Mouse (Mus musculus) ES-Bruce4 (cell line): ENCODE measurements at regions not wholly inside any gene's neighbourhood (a gene's known extent, or its start where the extent isn't known, plus 50 kb on each side); places are given as distances from the start of the nearest gene placed in this dataset.

Experiments
- H3K27ac ChIP-seq: 2 replicates; pipeline ENCODE4 v1.5.1; 2012; ENCODE audit warnings: low read length, inconsistent platforms; ENCODE audit not compliant: insufficient read depth
- H3K27me3 ChIP-seq: 2 replicates; pipeline ENCODE4 v1.6.1; 2012; ENCODE audit warnings: mild to moderate bottlenecking, low read length, inconsistent platforms; ENCODE audit not compliant: control insufficient read depth, poor library complexity, insufficient read depth, severe bottlenecking
- H3K36me3 ChIP-seq: 2 replicates; pipeline ENCODE4 v1.6.1; 2012; ENCODE audit warnings: inconsistent platforms, mild to moderate bottlenecking, low read length, moderate library complexity; ENCODE audit not compliant: control insufficient read depth, poor library complexity, insufficient read depth, severe bottlenecking
- H3K4me1 ChIP-seq: one replicate; pipeline ENCODE4 v1.8.1; 2011; ENCODE audit warnings: low read length; ENCODE audit not compliant: control insufficient read depth, insufficient read depth
- H3K4me3 ChIP-seq: 2 replicates; pipeline ENCODE4 v1.5.1; 2011; ENCODE audit warnings: low read depth, mild to moderate bottlenecking, low read length
- H3K9ac ChIP-seq: 2 replicates; pipeline ENCODE4 v1.6.1; 2012; ENCODE audit warnings: low read depth, mild to moderate bottlenecking, inconsistent platforms; ENCODE audit not compliant: poor library complexity, severe bottlenecking
- H3K9me3 ChIP-seq: replicated peaks from 2 replicates; pipeline ENCODE4 v1.6.1; 2012; ENCODE audit warnings: mild to moderate bottlenecking, low read length, inconsistent platforms; ENCODE audit not compliant: control insufficient read depth, poor library complexity, insufficient read depth, severe bottlenecking
- CTCF ChIP-seq: IDR thresholded peaks from one replicate; pipeline ENCODE4 v1.8.1; 2011; ENCODE audit warnings: low read depth, low read length
- EP300 ChIP-seq: IDR thresholded peaks from 2 replicates; pipeline ENCODE4 v1.6.1; 2011; ENCODE audit warnings: low read depth, low read length; ENCODE audit not compliant: insufficient read depth
- POLR2A ChIP-seq: IDR thresholded peaks from one replicate; pipeline ENCODE4 v1.8.1; 2011; ENCODE audit warnings: low read length; ENCODE audit not compliant: insufficient read depth

- Histone ChIP-seq H3K4me1 (no peaks in the 10 kb centered on the region), H3K27ac (no peak overlapping the region), H3K4me3 (no peak overlapping the region), H3K36me3 (no peaks in the 10 kb centered on the region), H3K27me3 (no peaks in the 10 kb centered on the region), H3K9me3 (no peaks in the 10 kb centered on the region), H3K9ac (no peak overlapping the region)
- no peak for TF ChIP-seq POLR2A
- TF ChIP-seq CTCF: no peak
- TF ChIP-seq EP300: no peak
Measured at GRCm38 (mm10) chr3:158947063-158947462, 385.0 kb upstream of the Lrrc7 start.

DNA sequence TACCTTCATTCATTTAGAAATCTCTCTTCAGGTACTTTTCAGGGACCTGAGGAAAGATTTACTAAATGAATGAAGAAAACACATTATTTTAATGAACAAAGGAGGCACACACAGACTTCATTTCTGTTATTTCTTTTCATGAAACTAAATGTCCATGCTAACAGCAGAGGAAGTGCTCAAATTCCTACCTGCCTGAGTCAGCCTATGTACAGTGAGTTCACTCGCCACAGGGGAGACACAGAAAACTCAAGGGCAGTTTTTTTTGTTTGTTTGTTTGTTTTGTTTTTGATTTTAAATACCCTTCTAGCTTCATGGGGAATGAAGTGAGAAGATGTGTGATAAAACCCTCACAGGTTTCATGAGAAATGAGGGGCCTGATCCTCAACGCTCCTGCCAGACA lies 343.1 kb upstream of the Lrrc7 start:
- Histone ChIP-seq H3K9me3 (no peaks in the 10 kb centered on the region), H3K36me3 (no peaks in the 10 kb centered on the region), H3K9ac (no peak overlapping the region), H3K4me1 (no peaks in the 10 kb centered on the region), H3K27ac (no peak overlapping the region), H3K4me3 (no peak overlapping the region), H3K27me3 (no peaks in the 10 kb centered on the region)
- no peak for TF ChIP-seq CTCF
- TF ChIP-seq POLR2A: no peak
- no peak for TF ChIP-seq EP300

GRCm38 (mm10) chr3:158899458-158899857 lies 337.4 kb upstream of the Lrrc7 start:
- Histone ChIP-seq H3K36me3 (no peaks in the 10 kb centered on the region), H3K9ac (no peak overlapping the region), H3K27me3 (no peaks in the 10 kb centered on the region), H3K4me1 (no peaks in the 10 kb centered on the region), H3K27ac (no peak overlapping the region), H3K4me3 (no peak overlapping the region), H3K9me3 (no peaks in the 10 kb centered on the region)
- TF ChIP-seq CTCF (no peak), EP300 (no peak), POLR2A (no peak)

DNA sequence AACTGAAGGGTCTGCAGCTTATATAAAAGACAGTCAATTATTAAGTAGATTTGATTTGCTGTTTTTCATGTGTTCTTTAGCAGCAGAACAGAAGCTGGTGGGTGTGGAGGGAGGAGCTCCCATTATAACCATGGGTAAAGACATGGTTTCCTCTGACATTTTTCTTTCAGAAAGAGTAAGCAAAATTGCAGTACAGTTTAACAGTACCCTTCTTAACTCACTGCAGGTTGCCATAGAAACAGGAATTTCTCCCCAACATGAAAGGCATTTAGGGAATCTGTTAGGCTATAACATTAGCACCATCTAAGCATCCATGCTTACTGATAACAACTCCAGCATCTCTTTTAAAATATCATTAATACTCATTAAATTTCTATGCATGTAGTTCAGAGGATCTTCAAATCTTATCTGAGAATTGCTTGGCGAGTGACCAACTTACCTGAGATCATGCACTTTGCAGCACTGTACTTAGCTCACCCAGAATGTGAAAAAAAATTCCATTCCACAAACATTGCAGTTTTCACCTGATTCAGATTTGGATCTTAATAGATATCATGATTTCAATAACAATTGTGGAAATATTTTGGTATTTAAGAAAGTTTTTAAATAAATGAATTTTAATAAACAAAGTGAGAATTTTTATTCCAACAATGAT lies 324.8 kb upstream of the Lrrc7 start:
- TF ChIP-seq POLR2A (no peak), EP300 (no peak), CTCF (no peak)
- H3K36me3 ChIP-seq: no peaks in the 10 kb centered on the region

GRCm38 (mm10) chr3:158886301-158886711 lies 324.3 kb upstream of the Lrrc7 start:
- Histone ChIP-seq H3K36me3 (no peaks in the 10 kb centered on the region), H3K27me3 (no peaks in the 10 kb centered on the region), H3K4me3 (no peak overlapping the region), H3K9ac (no peak overlapping the region), H3K27ac (no peak overlapping the region), H3K9me3 (no peaks in the 10 kb centered on the region), H3K4me1 (no peaks in the 10 kb centered on the region)
- TF ChIP-seq EP300: no peak
- no peak for TF ChIP-seq POLR2A
- no peak for TF ChIP-seq CTCF

More for the DNA sequence above, 324.8 kb upstream of the Lrrc7 start:
- Histone ChIP-seq H3K9ac (no peak overlapping the region), H3K4me1 (no peaks in the 10 kb centered on the region), H3K4me3 (no peak overlapping the region), H3K27ac (no peak overlapping the region), H3K27me3 (no peaks in the 10 kb centered on the region), H3K9me3 (no peaks in the 10 kb centered on the region)
